Comparison of ENCODE assay signal across 8 mouse cellular contexts in genomic region chr14:121796571-121797456, GRCm38 (mm10). TPM values are rescaled to one million over a fixed set of nuclear protein-coding genes. Genes with fewer than 3 reads are reported as not detected.
DNase-seq lines count a peak whose midpoint lies in the region; ATAC-seq and TF ChIP-seq lines count a peak whose summit lies in the region.

No protein-coding gene starts in this region.

- no peak for DNase-seq in layer of hippocampus, adult 2 months (ENCODE audit: low spot score in 2 of 2)
- no peak for DNase-seq in layer of hippocampus, adult 9-10 months (ENCODE audit: low spot score)
- peak; percentile 9 for DNase-seq in adrenal gland, adult 8-10 months
- DNase-seq in embryonic facial prominence, embryonic 10.5 days (ENCODE audit: low spot score): peak; percentile 27
- DNase-seq in thymus, postnatal 25 days: peak; percentile 6
- DNase-seq in urinary bladder, postnatal 25 days (ENCODE audit: low spot score): no peak

- TF ChIP-seq CTCF in layer of hippocampus, adult 2 months (conservative IDR thresholded peaks at IDR 0.05): no peak

- peak; percentile 0; the same call in 1 of the 2 replicates for ATAC-seq in hindbrain, embryonic 15.5 days (ENCODE audit: low FRiP score, low read depth)
- ATAC-seq in midbrain, embryonic 13.5 days: peak; percentile 7

- peak overlapping the region; percentile 91 for H3K4me2 ChIP-seq in hindbrain, embryonic 15.5 days
- H3K4me2 ChIP-seq in midbrain, embryonic 13.5 days (replicated peaks): peak overlapping the region; percentile 77

- H3K4me1 ChIP-seq in embryonic facial prominence, embryonic 10.5 days: peaks cover 14% of the 10 kb centered on the region
- peaks cover 13% of the 10 kb centered on the region for H3K4me1 ChIP-seq in hindbrain, embryonic 15.5 days (replicated peaks)
- H3K4me1 ChIP-seq in midbrain, embryonic 13.5 days (replicated peaks): peaks cover 9% of the 10 kb centered on the region; the same call in 1 of the 2 replicates

- peak overlapping the region; percentile 66 for H3K9ac ChIP-seq in hindbrain, embryonic 15.5 days
- peak overlapping the region; percentile 67 for H3K9ac ChIP-seq in midbrain, embryonic 13.5 days (replicated peaks)

- peaks cover 33% of the 10 kb centered on the region for H3K27me3 ChIP-seq in embryonic facial prominence, embryonic 10.5 days (replicated peaks; ENCODE audit: low read depth, poor library complexity, severe bottlenecking)
- H3K27me3 ChIP-seq in hindbrain, embryonic 15.5 days: peaks cover 4% of the 10 kb centered on the region
- H3K27me3 ChIP-seq in midbrain, embryonic 13.5 days: peaks cover 24% of the 10 kb centered on the region

- H3K9me3 ChIP-seq in embryonic facial prominence, embryonic 10.5 days: no peaks in the 10 kb centered on the region
- no peaks in the 10 kb centered on the region for H3K9me3 ChIP-seq in hindbrain, embryonic 15.5 days
- H3K9me3 ChIP-seq in midbrain, embryonic 13.5 days: no peaks in the 10 kb centered on the region

- peak overlapping the region; percentile 94 for H3K27ac ChIP-seq in layer of hippocampus, adult 2 months
- H3K27ac ChIP-seq in embryonic facial prominence, embryonic 10.5 days (replicated peaks): peak overlapping the region; percentile 83
- H3K27ac ChIP-seq in hindbrain, embryonic 15.5 days (replicated peaks): peak overlapping the region; percentile 86
- H3K27ac ChIP-seq in midbrain, embryonic 13.5 days: no peak overlapping the region; the same call in 1 of the 2 replicates

- peak overlapping the region; percentile 90 for H3K4me3 ChIP-seq in layer of hippocampus, adult 2 months
- peak overlapping the region; percentile 83 for H3K4me3 ChIP-seq in embryonic facial prominence, embryonic 10.5 days
- peak overlapping the region; percentile 80 for H3K4me3 ChIP-seq in hindbrain, embryonic 15.5 days
- peak overlapping the region; percentile 62 for H3K4me3 ChIP-seq in midbrain, embryonic 13.5 days (replicated peaks)

- 11% methylated on average over 28 of the region's 28 CpGs for WGBS in embryonic facial prominence, embryonic 10.5 days
- WGBS in hindbrain, embryonic 15.5 days: 14% methylated on average over 28 of the region's 28 CpGs
- WGBS in midbrain, embryonic 13.5 days: 11% methylated on average over 28 of the region's 28 CpGs

- no peaks in the 10 kb centered on the region for H3K36me3 ChIP-seq in embryonic facial prominence, embryonic 10.5 days (replicated peaks)
- no peaks in the 10 kb centered on the region for H3K36me3 ChIP-seq in hindbrain, embryonic 15.5 days
- no peaks in the 10 kb centered on the region for H3K36me3 ChIP-seq in midbrain, embryonic 13.5 days

RNA-seq across cellular contexts. Expression of gene Dock9, which starts 0.8 kb away (rescaled TPM):
- 100 to 1,000 TPM; 217 to 222 TPM for total RNA-seq in layer of hippocampus, adult 2 months (2021)
- 10 to 100 TPM; 26.1 to 41.7 (median 33.0) TPM for total RNA-seq in adrenal gland, adult 8-10 months (2022)
- 4.0 and 4.1 TPM in 2 replicates for polyA plus RNA-seq in embryonic facial prominence, embryonic 10.5 days (2016; fragmentation: Nextera tagmentation; extraction: Ambion mirVana)
- 11.0 and 12.1 TPM in 2 replicates for polyA plus RNA-seq in hindbrain, embryonic 15.5 days (2015; fragmentation: Nextera tagmentation; extraction: Ambion mirVana)
- 5.1 and 5.5 TPM in 2 replicates for polyA plus RNA-seq in midbrain, embryonic 13.5 days (2015; fragmentation: Nextera tagmentation; extraction: Ambion mirVana)

Comparison
In these comparisons a context has a peak if more than half of its experiments do, and no peak if none do; other contexts are left out.
1. DNase-seq: peak in adrenal gland, adult 8-10 months (single experiment), embryonic facial prominence, embryonic 10.5 days (single experiment) and thymus, postnatal 25 days (single experiment); none in layer of hippocampus, adult 2 months (0 of 2), layer of hippocampus, adult 9-10 months (single experiment) and urinary bladder, postnatal 25 days (single experiment).
2. Peak in every context shown above with its lines, with median percentiles within 50 percentile points of each other: H3K4me3 ChIP-seq.